Comparison of ENCODE assay signal across 9 mouse cellular contexts in the genomic region with DNA sequence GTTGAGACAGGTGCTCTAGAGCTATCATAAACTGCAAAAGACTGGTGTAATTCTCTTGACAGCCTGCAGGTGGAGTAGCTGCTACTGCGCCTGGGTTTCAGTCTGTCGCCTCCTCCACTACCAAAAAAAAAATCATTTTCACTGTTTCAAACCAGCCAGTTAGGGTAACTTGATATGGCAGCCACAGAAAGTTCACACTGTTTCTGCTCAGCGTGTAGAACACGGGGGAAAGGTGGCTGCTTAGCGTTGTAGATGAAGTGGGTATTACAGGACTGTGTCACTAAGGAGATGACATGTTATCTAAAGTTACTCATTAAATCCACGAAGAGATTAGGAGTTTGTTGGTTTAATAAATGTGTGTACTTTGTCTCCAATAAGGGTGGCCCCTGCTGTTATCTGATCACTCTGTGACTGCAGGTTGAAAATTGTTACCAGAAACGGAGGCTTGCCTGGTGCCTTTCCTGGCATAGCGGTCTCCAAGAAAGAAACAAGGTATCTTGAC. TPM values are rescaled to one million over a fixed set of nuclear protein-coding genes. Genes with fewer than 3 reads are reported as not detected.
DNase-seq lines count a peak whose midpoint lies in the region; ATAC-seq and TF ChIP-seq lines count a peak whose summit lies in the region.
"Had no signal": no experiment of that assay in that cellular context is flagged by ENCODE, and none has a peak within 500 bp of the region (broad histone marks: within the 10 kb centered on the region; RNA-seq: fewer than 3 reads in every experiment).

No protein-coding gene starts in this region.

- WGBS in heart, adult 2 months: 33% methylated on average over 8 of the region's 8 CpGs

- TF ChIP-seq CTCF in heart, adult 2 months (IDR thresholded peaks at IDR 0.05): peak; percentile 88
- peak; percentile 43; the same call in 1 of the 2 replicates for TF ChIP-seq CTCF in embryonic fibroblast, embryonic 13.5 days (IDR thresholded peaks at IDR 0.05; ENCODE audit: borderline replicate concordance, insufficient read depth, low read length)

- H3K27ac ChIP-seq in heart, adult 2 months: no peak overlapping the region
- no peak overlapping the region for H3K27ac ChIP-seq in embryonic fibroblast, embryonic 13.5 days (ENCODE audit: insufficient read depth, low read length)
- H3K27ac ChIP-seq: limb, embryonic 15.5 days had no signal

- no peak for TF ChIP-seq POLR2A in heart, adult 2 months (IDR thresholded peaks at IDR 0.05; ENCODE audit: insufficient read depth, low read depth, low read length)
- no peak for TF ChIP-seq POLR2A in embryonic fibroblast, embryonic 13.5 days (IDR thresholded peaks at IDR 0.05; ENCODE audit: low read depth, low read length)

- no peaks in the 10 kb centered on the region for H3K27me3 ChIP-seq in heart, adult 2 months (ENCODE audit: control insufficient read depth, insufficient read depth, low read length)
- H3K27me3 ChIP-seq: limb, embryonic 15.5 days had no signal

- H3K36me3 ChIP-seq in heart, adult 2 months (ENCODE audit: control insufficient read depth, insufficient read depth, low read length): no peaks in the 10 kb centered on the region
- H3K36me3 ChIP-seq: limb, embryonic 15.5 days had no signal

- intact Hi-C loops in heart, adult 2 months (cut with DNase I): no loop called here

- peak; percentile 64; the same call in 1 of the 2 replicates for ATAC-seq in megakaryocyte-erythroid progenitor cell, adult 5-6 weeks (replicated peaks; ENCODE audit: low FRiP score, low TSS enrichment, poor library complexity, severe bottlenecking)
- no peak for ATAC-seq in monocyte, adult 5-6 weeks (replicated peaks; ENCODE audit: insufficient number of reproducible peaks, low FRiP score, low TSS enrichment, poor library complexity, severe bottlenecking)

- no peak overlapping the region for H3K4me3 ChIP-seq in heart, adult 2 months
- no peak overlapping the region for H3K4me3 ChIP-seq in embryonic fibroblast, embryonic 13.5 days (ENCODE audit: insufficient read depth, low read length)
- H3K4me3 ChIP-seq: limb, embryonic 15.5 days had no signal

- no peaks in the 10 kb centered on the region for H3K4me1 ChIP-seq in heart, adult 2 months (ENCODE audit: control insufficient read depth, insufficient read depth, low read length)
- no peaks in the 10 kb centered on the region for H3K4me1 ChIP-seq in embryonic fibroblast, embryonic 13.5 days (ENCODE audit: control insufficient read depth, insufficient read depth, low read length)

- no peak for DNase-seq in heart, adult 2 months
- no peak for DNase-seq in heart, adult 9 months (ENCODE audit: low spot score in 2 of 2)
- peak; percentile 33 to 40 for DNase-seq in B cell, adult 2 months
- peak; percentile 80 for DNase-seq in NIH3T3 (ENCODE audit: low read depth)
- peak; percentile 39 to 68 for DNase-seq in kidney, postnatal 36 days

- H3K9ac ChIP-seq in heart, adult 2 months (ENCODE audit: low read depth, low read length): no peak overlapping the region
- H3K9ac ChIP-seq: limb, embryonic 15.5 days had no signal

- TF ChIP-seq EP300 in heart, adult 2 months (IDR thresholded peaks at IDR 0.05; ENCODE audit: insufficient read depth, low read depth, low read length): no peak

- H3K79me2 ChIP-seq in heart, adult 2 months (replicated peaks; ENCODE audit: control insufficient read depth, insufficient read depth, low read length): no peaks in the 10 kb centered on the region

RNA-seq across cellular contexts. Expression of gene Ccdc190, which starts 6.7 kb away (rescaled TPM):
- under 1 TPM in 1 of 2 experiments, not detected in 1; 0.29 TPM for total RNA-seq in heart, adult 2 months (2021)
- polyA plus RNA-seq in heart, adult 2 months (2012; rRNA removed): 0.16 TPM in 1 of 2 replicates, not detected in the other
- polyA plus RNA-seq in embryonic fibroblast, embryonic 13.5 days (2011; ENCODE audit: insufficient read length, low read depth, missing spikeins): not detected in 2 replicates
- total RNA-seq in megakaryocyte-erythroid progenitor cell, adult 5-6 weeks (2014; fragmentation: Nextera tagmentation): not detected in 2 replicates
- total RNA-seq in megakaryocyte-erythroid progenitor cell, adult 5-6 weeks (2017): not detected in 2 replicates
- total RNA-seq in monocyte, adult 5-6 weeks (2017): not detected in 3 replicates

RNA-seq across cellular contexts. Expression of gene Hsd17b7, which starts 47.3 kb away (rescaled TPM):
- total RNA-seq in heart, adult 2 months (2021): 10 to 100 TPM; 14.2 to 14.4 TPM
- polyA plus RNA-seq in heart, adult 2 months (2012; rRNA removed): 13.1 and 13.2 TPM in 2 replicates
- 33.7 and 49.1 TPM in 2 replicates for polyA plus RNA-seq in embryonic fibroblast, embryonic 13.5 days (2011; ENCODE audit: insufficient read length, low read depth, missing spikeins)
- 2.3 and 3.7 TPM in 2 replicates for total RNA-seq in megakaryocyte-erythroid progenitor cell, adult 5-6 weeks (2014; fragmentation: Nextera tagmentation)
- 1.0 and 7.7 TPM in 2 replicates for total RNA-seq in megakaryocyte-erythroid progenitor cell, adult 5-6 weeks (2017)
- total RNA-seq in monocyte, adult 5-6 weeks (2017): 2.3 to 5.8 TPM (median 4.1 TPM) in 3 replicates

Comparison
In these comparisons a context has a peak if more than half of its experiments do, and no peak if none do; other contexts are left out.
1. DNase-seq: peak in B cell, adult 2 months (2 of 2), NIH3T3 (single experiment) and kidney, postnatal 36 days (2 of 2); none in heart, adult 2 months (0 of 2) and heart, adult 9 months (0 of 2).